Mouse (Mus musculus) liver, postnatal 0 days (tissue): ENCODE data around the gene Lpo. TPM values are rescaled to one million over a fixed set of nuclear protein-coding genes. Genes with fewer than 3 reads are reported as not detected.

ENCODE experiments used
- ATAC-seq: fragments of 200-750 bp; cut with Nextera tagmentation; 2 replicates; pipeline ENCODE4 v1.8.0; 2017; ENCODE audit warnings: mild to moderate bottlenecking, moderate library complexity
- DNase-seq: peaks from one replicate; pipeline ENCODE4 v3.0.0-alpha.2; 2016
- H3K27ac ChIP-seq: fragments of 300-500 bp; sonication (generic); 2 replicates; pipeline ENCODE4 v1.5.1; 2014; ENCODE audit warnings: antibody characterized with exemption, moderate library complexity, mild to moderate bottlenecking, low read depth
- H3K27me3 ChIP-seq: fragments of 300-500 bp; sonication (generic); 2 replicates; pipeline ENCODE4 v1.6.1; 2014; ENCODE audit warnings: low read length, control low read depth, mixed read lengths; ENCODE audit not compliant: insufficient read depth
- H3K36me3 ChIP-seq: fragments of 300-500 bp; sonication (generic); replicated peaks from 2 replicates; pipeline ENCODE4 v1.6.1; 2014; ENCODE audit warnings: mild to moderate bottlenecking, control low read depth, low read length, moderate library complexity, mixed read lengths; ENCODE audit not compliant: insufficient read depth
- H3K4me1 ChIP-seq: fragments of 300-500 bp; sonication (generic); 2 replicates; pipeline ENCODE4 v1.6.1; 2014; ENCODE audit warnings: antibody characterized with exemption, mild to moderate bottlenecking, control low read depth; ENCODE audit not compliant: insufficient read depth
- H3K4me2 ChIP-seq: fragments of 300-500 bp; sonication (generic); 2 replicates; pipeline ENCODE4 v1.6.1; 2014; ENCODE audit warnings: low read depth, mild to moderate bottlenecking, low read length, moderate library complexity, mixed read lengths
- H3K4me3 ChIP-seq: fragments of 300-500 bp; sonication (generic); 2 replicates; pipeline ENCODE4 v1.5.1; 2014; ENCODE audit warnings: low read depth, low read length
- H3K9ac ChIP-seq: fragments of 300-500 bp; sonication (generic); replicated peaks from 2 replicates; pipeline ENCODE4 v1.6.1; 2014; ENCODE audit warnings: mild to moderate bottlenecking, moderate library complexity
- H3K9me3 ChIP-seq: fragments of 300-500 bp; sonication (generic); 2 replicates; pipeline ENCODE4 v1.6.1; 2016; ENCODE audit warnings: mild to moderate bottlenecking, control low read depth, low read length, mixed read lengths
- CTCF ChIP-seq: sonication (generic); IDR thresholded peaks from 2 replicates; pipeline ENCODE4 v1.5.1; 2016; ENCODE audit warnings: antibody characterized with exemption, low read depth
- EP300 ChIP-seq: IDR thresholded peaks from 2 replicates; pipeline ENCODE4 v1.6.1; 2016; ENCODE audit warnings: antibody characterized with exemption, low read depth, mild to moderate bottlenecking
- WGBS: fragments of 180-500 bp; shearing (Covaris S2); extraction: QIAGEN DNeasy Blood & Tissue Kit; methylation state at CpG from one replicate; pipeline ENCODE4 v1.1.7; 2014; ENCODE audit not compliant: insufficient replicate concordance; 5-methylcytosine and 5-hydroxymethylcytosine counted together
- polyA plus RNA-seq: library from polyadenylated mRNA; unstranded; fragments of >200 nt; fragmentation: Nextera tagmentation; extraction: Ambion mirVana; gene quantifications from 2 replicates; pipeline ENCODE4 v1.2.1, GENCODE M21; 2015

The Lpo gene
- polyA plus RNA-seq, 1 experiment from 2014 or later: not detected

GRCm38 (mm10) chr11:87768745-87769144 is 59.3 kb downstream of the Lpo start:
- ATAC-seq: no peak
- TF ChIP-seq EP300 (no peak), CTCF (no peak)
- H3K9me3 ChIP-seq: no peaks in the 10 kb centered on the region
- no peaks in the 10 kb centered on the region for H3K36me3 ChIP-seq
- 77% methylated on average over 4 of the region's 4 CpGs for WGBS
- no peak overlapping the region for H3K4me3 ChIP-seq
- H3K9ac ChIP-seq: no peak overlapping the region
- peaks cover 25% of the 10 kb centered on the region for H3K27me3 ChIP-seq
- no peak for DNase-seq
- H3K4me1 ChIP-seq: peaks cover 7% of the 10 kb centered on the region; the same call in 1 of the 2 replicates
- no peak overlapping the region for H3K4me2 ChIP-seq
- no peak overlapping the region for H3K27ac ChIP-seq

GRCm38 (mm10) chr11:87763988-87764876 is 63.9 kb downstream of the Lpo start:
- H3K27me3 ChIP-seq: peaks cover 53% of the 10 kb centered on the region
- H3K4me2 ChIP-seq: peak overlapping the region; percentile 82
- no peaks in the 10 kb centered on the region for H3K9me3 ChIP-seq
- H3K27ac ChIP-seq: no peak overlapping the region
- ATAC-seq (no peak), DNase-seq (peak; percentile 40)
- peak overlapping the region; percentile 49 for H3K4me3 ChIP-seq
- peaks cover 8% of the 10 kb centered on the region; the same call in 1 of the 2 replicates for H3K4me1 ChIP-seq
- no peaks in the 10 kb centered on the region for H3K36me3 ChIP-seq
- WGBS: 3% methylated on average over 63 of the region's 65 CpGs
- H3K9ac ChIP-seq: peak overlapping the region; percentile 56
- no peak for TF ChIP-seq CTCF
- TF ChIP-seq EP300: no peak

GRCm38 (mm10) chr11:87763511-87763987 is 64.5 kb downstream of the Lpo start:
- no peaks in the 10 kb centered on the region for H3K36me3 ChIP-seq
- TF ChIP-seq EP300 (no peak), CTCF (no peak)
- DNase-seq (peak; percentile 34), ATAC-seq (no peak)
- H3K4me3 ChIP-seq: peak overlapping the region; percentile 49
- H3K4me1 ChIP-seq: peaks cover 8% of the 10 kb centered on the region; the same call in 1 of the 2 replicates
- no peak overlapping the region for H3K27ac ChIP-seq
- no peak overlapping the region for H3K9ac ChIP-seq
- WGBS: 19% methylated on average over 17 of the region's 17 CpGs
- peaks cover 53% of the 10 kb centered on the region for H3K27me3 ChIP-seq
- no peaks in the 10 kb centered on the region for H3K9me3 ChIP-seq
- peak overlapping the region; percentile 82 for H3K4me2 ChIP-seq

- TF ChIP-seq CTCF: no peak
- no peak for TF ChIP-seq EP300
- Histone ChIP-seq H3K4me2 (0 out of 2 replicates have a peak overlapping the region, but pooled peaks have one; percentile 82), H3K9ac (no peak overlapping the region), H3K4me3 (no peak overlapping the region), H3K9me3 (no peaks in the 10 kb centered on the region), H3K27ac (no peak overlapping the region), H3K36me3 (peaks cover 3% of the 10 kb centered on the region; the same call in 1 of the 2 replicates), H3K27me3 (peaks cover 53% of the 10 kb centered on the region), H3K4me1 (peaks cover 8% of the 10 kb centered on the region; the same call in 1 of the 2 replicates)
- WGBS: 54% methylated on average over 12 of the region's 12 CpGs
- DNase-seq (no peak), ATAC-seq (no peak)
Measured at GRCm38 (mm10) chr11:87762702-87763385, 65.2 kb downstream of the Lpo start.

GRCm38 (mm10) chr11:87761806-87762701 is 66.0 kb downstream of the Lpo start:
- no peak for ATAC-seq
- H3K27me3 ChIP-seq: peaks cover 53% of the 10 kb centered on the region
- no peak overlapping the region for H3K9ac ChIP-seq
- TF ChIP-seq CTCF (no peak), EP300 (no peak)
- H3K9me3 ChIP-seq: no peaks in the 10 kb centered on the region
- peaks cover 8% of the 10 kb centered on the region; the same call in 1 of the 2 replicates for H3K4me1 ChIP-seq
- H3K4me3 ChIP-seq: no peak overlapping the region
- H3K36me3 ChIP-seq: peaks cover 8% of the 10 kb centered on the region; the same call in 1 of the 2 replicates
- no peak overlapping the region for H3K27ac ChIP-seq
- DNase-seq: no peak
- WGBS: 64% methylated on average over 14 of the region's 14 CpGs
- H3K4me2 ChIP-seq: no peak overlapping the region
